Mouse (Mus musculus) kidney, postnatal 0 days (tissue): ENCODE results near the gene Erich2. TPM values are rescaled to one million over a fixed set of nuclear protein-coding genes. Genes with fewer than 3 reads are reported as not detected.

Experiments
- ATAC-seq: fragments of 200-750 bp; cut with Nextera tagmentation; replicated peaks from 2 replicates; pipeline ENCODE4 v1.8.0; 2017; ENCODE audit warnings: low read depth, moderate number of reproducible peaks, moderate TSS enrichment, moderate library complexity; ENCODE audit not compliant: low FRiP score
- DNase-seq: peaks from one replicate; pipeline ENCODE4 v3.0.0-alpha.2; 2016; ENCODE audit warnings: low spot score
- H3K27ac ChIP-seq: fragments of 300-500 bp; sonication (generic); 2 replicates; pipeline ENCODE4 v1.5.1; 2014; ENCODE audit warnings: mild to moderate bottlenecking
- H3K27me3 ChIP-seq: fragments of 300-500 bp; sonication (generic); 2 replicates; pipeline ENCODE4 v1.6.1; 2014; ENCODE audit warnings: low read length, mixed read lengths; ENCODE audit not compliant: insufficient read depth
- H3K36me3 ChIP-seq: fragments of 300-500 bp; sonication (generic); 2 replicates; pipeline ENCODE4 v1.6.1; 2014; ENCODE audit warnings: low read length, mixed read lengths; ENCODE audit not compliant: insufficient read depth
- H3K4me1 ChIP-seq: fragments of 300-500 bp; sonication (generic); replicated peaks from 2 replicates; pipeline ENCODE4 v1.6.1; 2014; ENCODE audit warnings: antibody characterized with exemption, low read length, mixed read lengths; ENCODE audit not compliant: insufficient read depth
- H3K4me2 ChIP-seq: fragments of 300-500 bp; sonication (generic); 2 replicates; pipeline ENCODE4 v1.6.1; 2014; ENCODE audit warnings: mild to moderate bottlenecking, low read length, moderate library complexity, mixed read lengths
- H3K4me3 ChIP-seq: fragments of 300-500 bp; sonication (generic); replicated peaks from 2 replicates; pipeline ENCODE4 v1.5.1; 2014; ENCODE audit warnings: low read depth, low read length
- H3K9ac ChIP-seq: fragments of 300-500 bp; sonication (generic); 2 replicates; pipeline ENCODE4 v1.6.1; 2014; ENCODE audit warnings: low read depth, low read length
- H3K9me3 ChIP-seq: fragments of 300-500 bp; sonication (generic); replicated peaks from 2 replicates; pipeline ENCODE4 v1.6.1; 2016; ENCODE audit warnings: low read length, inconsistent platforms, mixed read lengths
- CTCF ChIP-seq: IDR thresholded peaks from 2 replicates; pipeline ENCODE4 v1.5.1; 2016; ENCODE audit warnings: antibody characterized with exemption, low read depth, mild to moderate bottlenecking, moderate library complexity
- WGBS: fragments of 180-500 bp; shearing (Covaris S2); extraction: QIAGEN DNeasy Blood & Tissue Kit; methylation state at CpG from one replicate; pipeline ENCODE4 v1.1.7; 2014; 5-methylcytosine and 5-hydroxymethylcytosine counted together
- polyA plus RNA-seq: library from polyadenylated mRNA; unstranded; fragments of >200 nt; fragmentation: Nextera tagmentation; extraction: Ambion mirVana; gene quantifications from 2 replicates; pipeline ENCODE4 v1.2.1, GENCODE M21; 2015

Erich2 gene
- polyA plus RNA-seq, 1 experiment from 2014 or later: 6.8 TPM

- DNase-seq (no peak), ATAC-seq (no peak)
- Histone ChIP-seq H3K4me3 (no peak overlapping the region), H3K9ac (no peak overlapping the region), H3K27me3 (peaks cover 85% of the 10 kb centered on the region), H3K36me3 (no peaks in the 10 kb centered on the region), H3K27ac (no peak overlapping the region), H3K4me2 (peak overlapping the region; percentile 53; the same call in 1 of the 2 replicates), H3K9me3 (no peaks in the 10 kb centered on the region), H3K4me1 (peaks cover 31% of the 10 kb centered on the region)
- no peak for TF ChIP-seq CTCF
- WGBS: 2% methylated on average over 37 of the region's 38 CpGs
Measured at GRCm38 (mm10) chr2:70563721-70564645, 55.4 kb downstream of the Erich2 start.

DNA sequence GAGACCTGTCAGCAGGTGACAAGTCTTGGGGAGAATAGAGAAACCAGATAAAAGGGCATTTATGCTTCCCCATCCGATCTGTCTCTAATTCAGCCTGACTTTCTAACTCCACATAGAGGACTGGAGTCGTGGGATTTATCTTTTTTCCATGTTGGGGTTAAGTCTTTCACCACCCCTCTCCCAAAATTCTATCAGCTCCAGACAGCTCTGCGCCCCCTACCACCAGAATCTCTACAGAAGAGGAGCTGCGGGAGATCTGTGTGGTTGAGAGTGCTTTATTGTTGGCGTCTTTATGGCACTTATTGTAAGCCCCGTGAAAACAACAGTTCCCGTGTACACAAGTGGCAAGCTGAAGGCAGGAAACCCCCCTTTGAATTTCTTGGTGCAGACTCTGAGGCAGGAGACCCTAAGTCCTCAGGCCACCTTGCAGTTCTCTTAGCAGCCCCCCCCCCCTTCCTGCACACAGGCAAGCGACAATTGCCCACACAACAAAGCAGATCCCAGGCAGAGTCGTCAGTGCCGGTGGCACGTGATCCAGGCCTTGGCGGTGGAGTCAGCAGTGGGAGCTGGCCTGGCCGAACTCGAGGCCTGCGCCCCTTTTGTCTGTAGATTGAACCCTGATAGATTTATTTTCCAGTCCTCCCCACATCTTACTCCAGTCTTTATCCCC is 56.2 kb downstream of the Erich2 start:
- H3K9ac ChIP-seq: no peak overlapping the region
- DNase-seq (no peak), ATAC-seq (no peak)
- H3K9me3 ChIP-seq: no peaks in the 10 kb centered on the region
- no peak overlapping the region for H3K4me2 ChIP-seq
- peaks cover 77% of the 10 kb centered on the region for H3K27me3 ChIP-seq
- WGBS: 9% methylated on average over 15 of the region's 15 CpGs
- no peak overlapping the region for H3K27ac ChIP-seq
- H3K4me1 ChIP-seq: peaks cover 33% of the 10 kb centered on the region
- H3K36me3 ChIP-seq: no peaks in the 10 kb centered on the region
- H3K4me3 ChIP-seq: no peak overlapping the region
- TF ChIP-seq CTCF: no peak

DNA sequence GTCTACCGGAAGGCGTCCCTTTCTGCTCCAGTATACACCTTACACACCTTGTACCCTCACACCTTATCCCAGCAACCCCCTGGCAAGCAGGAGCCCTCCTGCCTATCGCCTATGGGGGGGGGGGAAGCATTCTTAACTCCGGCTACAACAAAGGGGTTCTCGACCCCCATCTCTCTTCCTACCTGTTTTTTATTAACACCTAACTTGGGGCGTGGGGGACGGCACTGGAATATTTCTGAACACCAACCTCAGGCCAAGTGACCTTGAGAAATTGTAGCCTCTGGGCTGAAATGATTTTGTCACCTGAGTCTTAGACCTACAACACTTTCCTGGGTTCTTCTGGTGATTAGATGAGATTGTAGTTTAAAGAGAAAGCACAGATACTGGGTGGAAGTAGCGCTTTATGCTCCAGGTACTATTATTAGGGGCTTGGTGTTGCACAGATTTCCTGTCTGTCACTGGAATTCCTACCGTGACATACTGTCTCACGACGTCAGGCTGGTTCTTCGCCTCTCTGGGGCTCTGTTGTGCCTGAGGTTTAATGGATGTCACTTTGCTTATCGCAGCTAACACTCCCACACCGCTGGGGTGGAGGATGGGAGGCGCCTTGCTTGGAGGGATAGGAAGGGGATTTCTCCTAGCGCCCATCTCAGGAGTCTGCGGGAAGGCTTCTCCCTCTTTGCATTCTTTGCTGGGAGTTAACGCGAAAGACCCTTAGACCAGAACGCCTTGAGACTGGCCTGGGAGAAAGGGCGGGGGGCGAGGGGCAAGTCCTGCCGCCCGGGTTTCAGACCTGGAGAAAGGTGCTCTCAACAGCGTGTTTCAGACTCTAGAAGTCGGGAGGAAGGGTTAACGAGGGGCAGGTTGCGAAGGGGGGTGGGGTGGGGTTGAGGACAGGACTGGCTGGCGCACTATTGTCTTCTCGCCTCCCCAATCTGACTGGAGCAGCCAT is 57.3 kb downstream of the Erich2 start:
- Histone ChIP-seq H3K9me3 (no peaks in the 10 kb centered on the region), H3K4me1 (peaks cover 33% of the 10 kb centered on the region), H3K9ac (no peak overlapping the region), H3K4me3 (no peak overlapping the region; the same call in 1 of the 2 replicates), H3K27me3 (peaks cover 68% of the 10 kb centered on the region), H3K4me2 (peak overlapping the region; percentile 85), H3K36me3 (no peaks in the 10 kb centered on the region), H3K27ac (no peak overlapping the region)
- TF ChIP-seq CTCF: no peak
- DNase-seq (no peak), ATAC-seq (no peak)
- WGBS: 5% methylated on average over 30 of the region's 30 CpGs

DNA sequence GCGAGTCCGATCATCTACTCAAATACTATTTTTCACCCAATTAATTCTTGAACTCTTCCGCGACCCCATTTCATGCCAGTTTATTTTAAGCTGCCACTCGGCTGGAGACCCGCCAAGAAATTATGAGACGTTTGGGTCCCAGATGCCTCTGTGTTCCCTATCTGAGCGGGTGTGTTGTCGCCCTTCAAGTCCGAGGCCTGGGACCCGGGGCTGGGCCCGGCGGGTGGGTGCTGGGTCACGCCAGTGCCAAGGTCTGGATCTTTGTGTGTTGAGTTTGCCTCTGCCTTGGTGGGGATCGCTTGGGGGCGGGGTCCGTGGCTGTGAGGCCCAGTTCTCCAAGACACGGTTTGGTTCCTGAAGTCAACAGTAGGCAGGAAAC is 58.0 kb downstream of the Erich2 start:
- peak overlapping the region; percentile 85 for H3K4me2 ChIP-seq
- 8% methylated on average over 18 of the region's 18 CpGs for WGBS
- DNase-seq: no peak

GRCm38 (mm10) chr2:70567071-70567681 is 58.6 kb downstream of the Erich2 start:
- no peak for ATAC-seq
- H3K9me3 ChIP-seq: no peaks in the 10 kb centered on the region
- no peak overlapping the region for H3K4me3 ChIP-seq
- H3K4me2 ChIP-seq: peak overlapping the region; percentile 85
- H3K36me3 ChIP-seq: no peaks in the 10 kb centered on the region
- peaks cover 31% of the 10 kb centered on the region for H3K4me1 ChIP-seq
- peak; percentile 69 for DNase-seq
- WGBS: 9% methylated on average over 23 of the region's 23 CpGs
- peak; percentile 62 for TF ChIP-seq CTCF
- no peak overlapping the region for H3K27ac ChIP-seq
- no peak overlapping the region for H3K9ac ChIP-seq
- H3K27me3 ChIP-seq: peaks cover 58% of the 10 kb centered on the region

More for the DNA sequence above, 58.0 kb downstream of the Erich2 start:
- no peak overlapping the region; the same call in 1 of the 2 replicates for H3K4me3 ChIP-seq
- ATAC-seq: no peak
- H3K9ac ChIP-seq: no peak overlapping the region
- H3K27ac ChIP-seq: no peak overlapping the region
- no peaks in the 10 kb centered on the region for H3K36me3 ChIP-seq
- H3K27me3 ChIP-seq: peaks cover 62% of the 10 kb centered on the region
- TF ChIP-seq CTCF: no peak
- H3K9me3 ChIP-seq: no peaks in the 10 kb centered on the region
- H3K4me1 ChIP-seq: peaks cover 33% of the 10 kb centered on the region
